Mouse (Mus musculus): ENCODE measurements around the gene Nfkbie. TPM values are rescaled to one million over a fixed set of nuclear protein-coding genes. Genes with fewer than 3 reads are reported as not detected.
A peak's percentile ranks its signal among the peaks of the same experiment; 100 is the strongest.

Nfkbie gene
- polyA plus RNA-seq, 1 experiment from 2014 or later: 6.2 TPM

DNA sequence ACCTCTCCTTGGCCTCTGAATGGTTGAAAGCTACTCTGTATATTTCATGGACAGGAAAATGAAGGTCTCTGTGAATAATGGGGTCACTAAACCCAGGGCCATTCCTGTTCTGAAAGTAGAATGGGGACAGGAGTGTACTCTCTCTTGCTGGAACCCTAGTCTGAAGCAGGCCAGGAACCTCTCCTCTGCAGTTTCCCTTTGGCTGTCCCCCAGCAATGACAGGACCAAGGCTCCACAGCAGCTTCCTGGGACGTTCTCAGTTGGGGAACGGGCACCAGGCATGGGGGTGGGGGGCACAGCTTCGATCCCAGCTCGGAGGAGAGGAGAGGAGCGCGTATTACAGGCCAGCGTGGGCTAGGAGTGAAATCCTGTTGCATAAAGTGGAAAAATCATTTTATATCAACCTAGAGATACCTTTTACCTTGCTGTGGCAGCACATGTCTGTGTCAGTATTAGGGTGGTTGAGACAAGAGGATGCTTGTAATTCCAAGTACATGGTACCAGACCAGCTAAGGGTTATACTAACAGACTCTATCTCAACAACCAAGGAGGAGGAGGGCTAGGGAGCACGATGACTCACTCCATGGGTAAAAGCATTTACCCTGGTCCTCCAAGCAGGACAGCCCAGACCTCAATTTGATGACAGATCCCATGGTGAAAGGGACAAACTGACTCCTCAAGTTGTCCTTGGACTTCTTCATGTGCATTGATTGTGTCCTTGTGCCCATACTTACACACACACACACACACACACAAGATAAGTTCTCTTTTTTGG, 19.8 kb downstream of the Nfkbie start:
- no peaks in the 10 kb centered on the region for H3K27me3 ChIP-seq
- H3K9me3 ChIP-seq: no peaks in the 10 kb centered on the region
- no peak overlapping the region for H3K4me3 ChIP-seq
- peaks cover 15% of the 10 kb centered on the region for H3K36me3 ChIP-seq
- H3K9ac ChIP-seq: no peak overlapping the region
- no peak overlapping the region for H3K27ac ChIP-seq
- H3K4me2 ChIP-seq (replicated peaks): peak overlapping the region; percentile 82; the same call in 1 of the 2 replicates
- H3K4me1 ChIP-seq: peaks cover 29% of the 10 kb centered on the region
- 95% methylated on average over 8 of the region's 8 CpGs for WGBS
- no peak for ATAC-seq (ENCODE audit: low FRiP score, low read depth)

DNA sequence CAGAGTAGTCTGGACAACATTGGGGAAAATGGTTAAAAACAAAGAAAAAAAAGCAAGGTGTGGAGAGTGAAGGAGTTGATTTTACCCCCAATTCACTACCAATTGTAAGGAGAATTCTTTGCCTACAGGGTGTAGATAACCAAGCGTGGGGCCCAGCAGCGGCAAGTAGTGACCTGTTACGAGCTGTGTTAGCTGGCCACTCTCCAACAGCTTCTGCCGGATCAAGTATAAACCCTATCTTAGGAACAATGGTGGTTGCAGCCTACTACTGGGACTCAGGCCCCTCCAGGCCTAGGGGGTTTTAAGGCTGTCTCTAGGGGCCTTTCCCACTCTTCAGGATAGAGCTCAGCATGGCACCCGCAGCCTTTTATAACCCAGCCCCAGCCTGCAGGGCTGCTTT, 22.7 kb downstream of the Nfkbie start:
- no peak overlapping the region for H3K27ac ChIP-seq
- ATAC-seq (ENCODE audit: low FRiP score, low read depth): no peak
- WGBS: 56% methylated on average over 5 of the region's 5 CpGs

GRCm38 (mm10) chr17:45578843-45579242, 23.3 kb downstream of the Nfkbie start:
- no peak overlapping the region for H3K27ac ChIP-seq
- ATAC-seq (ENCODE audit: low FRiP score, low read depth): no peak
- no peaks in the 10 kb centered on the region for H3K9me3 ChIP-seq
- 74% methylated on average over 7 of the region's 7 CpGs for WGBS
- H3K36me3 ChIP-seq: no peaks in the 10 kb centered on the region
- peaks cover 22% of the 10 kb centered on the region for H3K4me1 ChIP-seq
- H3K4me2 ChIP-seq (replicated peaks): no peak overlapping the region
- no peak overlapping the region for H3K4me3 ChIP-seq
- H3K9ac ChIP-seq: no peak overlapping the region
- no peaks in the 10 kb centered on the region for H3K27me3 ChIP-seq

More for the DNA sequence above, 22.7 kb downstream of the Nfkbie start:
- H3K4me2 ChIP-seq (replicated peaks): no peak overlapping the region
- no peaks in the 10 kb centered on the region for H3K36me3 ChIP-seq
- peaks cover 20% of the 10 kb centered on the region for H3K4me1 ChIP-seq
- no peak overlapping the region for H3K9ac ChIP-seq
- no peaks in the 10 kb centered on the region for H3K27me3 ChIP-seq
- no peak overlapping the region for H3K4me3 ChIP-seq
- no peaks in the 10 kb centered on the region for H3K9me3 ChIP-seq

DNA sequence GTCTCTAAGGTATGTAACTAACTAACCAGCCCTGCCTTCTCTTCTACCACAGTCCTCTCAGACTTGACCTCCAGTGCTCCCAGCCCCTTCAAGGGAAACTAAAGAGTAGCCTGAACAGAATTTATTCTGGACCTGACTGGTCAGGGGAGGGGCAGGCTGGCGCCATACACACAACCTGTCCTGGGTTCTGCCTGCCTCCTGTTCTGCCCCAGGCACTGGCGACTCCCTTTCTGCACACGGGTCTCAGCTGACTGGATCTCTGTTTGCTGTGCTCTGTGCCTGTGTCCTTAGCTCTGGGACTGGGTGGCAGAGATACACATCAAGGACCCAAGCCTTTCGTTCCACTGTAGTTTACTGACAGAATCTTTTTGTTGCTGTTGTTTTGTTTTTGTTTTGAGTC, 24.1 kb downstream of the Nfkbie start:
- no peak for ATAC-seq (ENCODE audit: low FRiP score, low read depth)
- 78% methylated on average over 4 of the region's 4 CpGs for WGBS

DNA sequence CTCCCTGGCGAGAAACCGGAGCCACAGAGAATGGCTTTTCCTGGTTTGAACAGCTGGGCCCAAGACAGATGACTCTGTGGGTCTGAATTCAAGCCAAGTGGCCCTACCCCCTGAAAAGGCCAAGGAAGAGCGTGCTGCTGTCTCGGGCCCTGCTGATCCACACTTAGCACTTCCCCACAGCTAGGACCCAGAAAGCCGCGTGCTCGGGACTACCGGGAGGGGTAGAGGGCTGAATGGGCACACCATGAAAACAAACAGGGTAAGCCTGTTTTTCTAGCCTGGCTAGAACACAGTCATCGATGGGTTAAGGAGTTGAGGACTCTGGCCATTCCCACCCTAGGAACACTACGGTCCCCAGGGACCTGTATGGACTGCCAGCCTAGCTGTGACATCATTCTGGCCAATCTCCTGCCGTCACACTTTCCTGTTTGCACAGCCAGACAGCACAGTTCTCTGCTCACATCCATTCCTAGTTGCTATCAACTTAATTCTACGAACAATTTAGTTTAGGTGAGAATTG, 25.5 kb downstream of the Nfkbie start:
- 39% methylated on average over 12 of the region's 12 CpGs for WGBS
- Histone ChIP-seq H3K27ac (peak overlapping the region; percentile 22; the same call in 1 of the 2 replicates), H3K9ac (no peak overlapping the region)

More for the DNA sequence above, 24.1 kb downstream of the Nfkbie start:
- no peaks in the 10 kb centered on the region for H3K36me3 ChIP-seq
- no peak overlapping the region for H3K4me2 ChIP-seq (replicated peaks)
- H3K9me3 ChIP-seq: no peaks in the 10 kb centered on the region
- peaks cover 25% of the 10 kb centered on the region for H3K4me1 ChIP-seq
- H3K27ac ChIP-seq: no peak overlapping the region
- H3K9ac ChIP-seq: no peak overlapping the region
- H3K4me3 ChIP-seq: no peak overlapping the region
- H3K27me3 ChIP-seq: no peaks in the 10 kb centered on the region

DNA sequence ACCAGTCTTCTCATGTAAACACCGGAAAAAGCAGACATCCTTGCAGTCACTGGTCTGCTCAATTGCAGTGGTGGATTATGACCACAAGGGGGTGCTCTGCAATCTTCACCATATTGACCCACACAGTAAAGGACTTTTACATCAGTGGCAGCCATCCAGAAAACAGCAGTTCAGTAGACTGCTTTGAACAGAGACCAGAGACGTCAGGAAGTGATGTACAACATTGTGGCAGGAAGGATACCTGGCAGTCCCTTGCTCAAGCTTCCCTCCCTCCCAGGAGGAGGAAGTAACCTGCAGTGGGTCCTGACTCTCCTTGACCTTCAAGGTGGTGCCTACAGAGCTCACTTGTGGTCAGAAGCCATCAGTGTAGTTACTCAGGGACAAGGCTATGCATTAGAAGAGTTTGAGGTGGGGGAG, 26.1 kb downstream of the Nfkbie start:
- Histone ChIP-seq H3K4me1 (peaks cover 35% of the 10 kb centered on the region), H3K27ac (0 out of 2 replicates have a peak overlapping the region, but pooled peaks have one; percentile 22), H3K9ac (no peak overlapping the region), H3K27me3 (no peaks in the 10 kb centered on the region), H3K4me3 (no peak overlapping the region), H3K36me3 (peaks cover 5% of the 10 kb centered on the region), H3K9me3 (0 out of 2 replicates have a peak, but pooled peaks cover 3% of the 10 kb centered on the region), H3K4me2 (replicated peaks) (no peak overlapping the region)
- peak; percentile 25; the same call in 1 of the 2 replicates for ATAC-seq (ENCODE audit: low FRiP score, low read depth)
- WGBS: 12% methylated on average over 2 of the region's 2 CpGs

More for the DNA sequence above, 25.5 kb downstream of the Nfkbie start:
- Histone ChIP-seq H3K36me3 (no peaks in the 10 kb centered on the region), H3K4me3 (no peak overlapping the region), H3K4me1 (peaks cover 33% of the 10 kb centered on the region), H3K4me2 (replicated peaks) (no peak overlapping the region; the same call in 1 of the 2 replicates), H3K27me3 (no peaks in the 10 kb centered on the region), H3K9me3 (no peaks in the 10 kb centered on the region)
- 0 out of 2 replicates have a peak, but pooled peaks have one; percentile 6 for ATAC-seq (ENCODE audit: low FRiP score, low read depth)

DNA sequence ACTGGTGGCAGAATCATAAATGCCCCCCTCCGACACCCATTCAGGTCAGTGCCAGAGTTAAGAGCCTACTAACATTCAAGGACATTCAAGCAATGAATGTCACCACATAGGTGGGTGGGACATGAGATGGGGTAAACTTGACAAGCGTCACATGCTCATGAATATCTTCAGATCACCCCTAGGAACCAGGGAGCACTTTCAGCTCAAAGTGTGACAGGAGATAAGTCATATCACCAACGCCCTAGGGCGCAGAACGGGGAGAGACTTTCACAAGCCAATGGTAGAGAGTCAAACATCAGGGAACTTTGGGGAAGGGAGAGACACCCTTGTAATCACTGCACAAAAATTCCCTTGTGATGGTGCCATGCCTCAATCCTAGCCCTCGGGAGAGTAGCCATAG, 26.7 kb downstream of the Nfkbie start:
- no peak overlapping the region for H3K4me2 ChIP-seq (replicated peaks)
- H3K27ac ChIP-seq: no peak overlapping the region
- peaks cover 11% of the 10 kb centered on the region for H3K36me3 ChIP-seq
- H3K9ac ChIP-seq: no peak overlapping the region
- no peaks in the 10 kb centered on the region for H3K27me3 ChIP-seq
- peaks cover 35% of the 10 kb centered on the region for H3K4me1 ChIP-seq
- no peak for ATAC-seq (ENCODE audit: low FRiP score, low read depth)
- WGBS: 90% methylated on average over 6 of the region's 6 CpGs
- H3K9me3 ChIP-seq: 0 out of 2 replicates have a peak, but pooled peaks cover 3% of the 10 kb centered on the region
- H3K4me3 ChIP-seq: no peak overlapping the region

DNA sequence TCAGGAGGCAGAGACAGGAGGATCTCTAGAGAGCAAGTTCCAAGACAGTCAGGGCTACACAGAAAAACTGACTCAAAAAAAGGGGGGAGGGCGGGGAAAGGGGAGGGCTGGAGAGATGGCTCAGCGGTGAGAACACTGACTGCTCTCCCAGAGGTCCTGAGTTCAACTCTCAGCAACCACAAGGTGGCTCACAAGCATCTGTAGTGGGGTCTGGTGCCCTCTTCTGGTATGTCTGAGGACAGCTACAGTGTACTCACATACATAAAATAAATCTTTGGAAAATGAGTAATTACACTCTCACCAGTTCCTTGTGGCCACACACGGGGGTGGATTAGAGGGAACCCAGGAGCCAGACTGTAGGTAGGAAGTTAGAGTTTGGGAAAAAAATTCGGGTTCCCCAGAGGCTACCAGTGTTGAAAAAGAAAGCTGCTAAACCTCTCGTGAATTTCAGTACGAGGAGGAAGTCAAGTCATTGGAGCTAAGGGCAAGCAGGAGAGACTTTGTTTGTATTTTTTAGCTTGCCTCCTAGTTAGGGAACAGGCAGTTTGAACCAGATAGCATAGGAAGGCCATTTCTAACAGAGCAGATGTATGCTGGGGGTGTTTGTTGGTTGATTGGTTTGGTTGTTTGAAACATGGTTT, 27.3 kb downstream of the Nfkbie start:
- Histone ChIP-seq H3K36me3 (peaks cover 18% of the 10 kb centered on the region), H3K9ac (no peak overlapping the region), H3K4me3 (no peak overlapping the region), H3K4me1 (peaks cover 35% of the 10 kb centered on the region), H3K9me3 (0 out of 2 replicates have a peak, but pooled peaks cover 3% of the 10 kb centered on the region), H3K27ac (no peak overlapping the region), H3K4me2 (replicated peaks) (no peak overlapping the region), H3K27me3 (no peaks in the 10 kb centered on the region)
- no peak for ATAC-seq (ENCODE audit: low FRiP score, low read depth)
- 70% methylated on average over 6 of the region's 6 CpGs for WGBS

GRCm38 (mm10) chr17:45584096-45584896, 28.8 kb downstream of the Nfkbie start:
- Histone ChIP-seq H3K27ac (peak overlapping the region; percentile 74), H3K27me3 (no peaks in the 10 kb centered on the region), H3K4me2 (replicated peaks) (peak overlapping the region; percentile 21), H3K4me1 (peaks cover 35% of the 10 kb centered on the region), H3K4me3 (no peak overlapping the region), H3K9ac (no peak overlapping the region), H3K36me3 (peaks cover 32% of the 10 kb centered on the region), H3K9me3 (0 out of 2 replicates have a peak, but pooled peaks cover 3% of the 10 kb centered on the region)
- WGBS: 36% methylated on average over 12 of the region's 12 CpGs
- ATAC-seq (ENCODE audit: low FRiP score, low read depth): peak; percentile 62

GRCm38 (mm10) chr17:45584939-45585678, 29.6 kb downstream of the Nfkbie start:
- peaks cover 35% of the 10 kb centered on the region for H3K4me1 ChIP-seq
- 0 out of 2 replicates have a peak overlapping the region, but pooled peaks have one; percentile 45 for H3K9ac ChIP-seq
- H3K4me2 ChIP-seq (replicated peaks): peak overlapping the region; percentile 21
- peak overlapping the region; percentile 74 for H3K27ac ChIP-seq
- no peaks in the 10 kb centered on the region for H3K27me3 ChIP-seq
- H3K9me3 ChIP-seq: 0 out of 2 replicates have a peak, but pooled peaks cover 3% of the 10 kb centered on the region
- H3K4me3 ChIP-seq: no peak overlapping the region
- ATAC-seq (ENCODE audit: low FRiP score, low read depth): peak; percentile 46
- H3K36me3 ChIP-seq: peaks cover 38% of the 10 kb centered on the region
- 22% methylated on average over 14 of the region's 14 CpGs for WGBS
